Mouse (Mus musculus) hindbrain, postnatal 0 days (tissue): ENCODE measurements at regions not wholly inside any gene's neighbourhood (a gene's known extent, or its start where the extent isn't known, plus 50 kb on each side); places are given as distances from the start of the nearest gene placed in this dataset.

ENCODE experiments used
- ATAC-seq: fragments of 200-750 bp; cut with Nextera tagmentation; 2 replicates; pipeline ENCODE4 v1.8.0; 2017; ENCODE audit warnings: mild to moderate bottlenecking, moderate TSS enrichment, moderate library complexity
- DNase-seq: peaks from one replicate; pipeline ENCODE4 v3.0.0-alpha.2; 2015; ENCODE audit warnings: low spot score
- H3K27ac ChIP-seq: fragments of 300-500 bp; sonication (generic); 2 replicates; pipeline ENCODE4 v1.5.1; 2014; ENCODE audit warnings: mild to moderate bottlenecking
- H3K27me3 ChIP-seq: fragments of 300-500 bp; sonication (generic); 2 replicates; pipeline ENCODE4 v1.6.1; 2014; ENCODE audit warnings: low read length, mixed read lengths; ENCODE audit not compliant: insufficient read depth
- H3K36me3 ChIP-seq: fragments of 300-500 bp; sonication (generic); 2 replicates; pipeline ENCODE4 v1.6.1; 2014; ENCODE audit warnings: low read length, mixed read lengths; ENCODE audit not compliant: insufficient read depth
- H3K4me1 ChIP-seq: fragments of 300-500 bp; sonication (generic); 2 replicates; pipeline ENCODE4 v1.6.1; 2014; ENCODE audit warnings: antibody characterized with exemption, low read length, mixed read lengths; ENCODE audit not compliant: insufficient read depth
- H3K4me2 ChIP-seq: fragments of 300-500 bp; sonication (generic); 2 replicates; pipeline ENCODE4 v1.6.1; 2014; ENCODE audit warnings: low read depth, mild to moderate bottlenecking, low read length, moderate library complexity, mixed read lengths
- H3K4me3 ChIP-seq: fragments of 300-500 bp; sonication (generic); 2 replicates; pipeline ENCODE4 v1.5.1; 2014; ENCODE audit warnings: low read length
- H3K9ac ChIP-seq: fragments of 300-500 bp; sonication (generic); replicated peaks from 2 replicates; pipeline ENCODE4 v1.6.1; 2014; ENCODE audit warnings: mild to moderate bottlenecking, low read length, moderate library complexity, mixed read lengths
- H3K9me3 ChIP-seq: fragments of 300-500 bp; sonication (generic); 2 replicates; pipeline ENCODE4 v1.6.1; 2016; ENCODE audit warnings: low read length, mixed read lengths
- CTCF ChIP-seq: IDR thresholded peaks from 2 replicates; pipeline ENCODE4 v1.5.1; 2016; ENCODE audit warnings: antibody characterized with exemption, control low read depth, low read depth
- WGBS: fragments of 180-500 bp; shearing (Covaris S2); extraction: QIAGEN DNeasy Blood & Tissue Kit; methylation state at CpG from one replicate; pipeline ENCODE4 v1.1.7; 2014; 5-methylcytosine and 5-hydroxymethylcytosine counted together

DNA sequence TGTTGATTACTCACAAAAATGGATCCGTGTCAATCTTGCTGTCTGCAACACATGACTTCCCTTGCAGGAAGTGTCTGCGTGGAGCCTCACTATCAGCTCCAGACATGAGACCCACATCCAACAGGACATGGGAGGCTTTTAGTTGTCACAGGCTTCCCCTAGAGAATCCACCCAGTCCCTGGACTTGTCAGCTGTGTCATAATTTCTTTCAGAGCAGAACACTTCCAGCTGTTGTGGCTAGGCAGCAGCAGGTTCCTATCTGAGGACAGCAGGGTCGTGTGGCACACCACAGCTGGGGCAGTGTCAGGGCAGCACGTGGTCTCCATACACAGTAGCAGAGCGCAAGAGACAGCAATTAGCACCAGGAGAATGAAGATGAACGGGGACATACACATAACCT is 161.8 kb upstream of the Tcf21 start:
- no peak overlapping the region for H3K9ac ChIP-seq
- 85% methylated on average over 6 of the region's 6 CpGs for WGBS
- DNase-seq, result no peak

DNA sequence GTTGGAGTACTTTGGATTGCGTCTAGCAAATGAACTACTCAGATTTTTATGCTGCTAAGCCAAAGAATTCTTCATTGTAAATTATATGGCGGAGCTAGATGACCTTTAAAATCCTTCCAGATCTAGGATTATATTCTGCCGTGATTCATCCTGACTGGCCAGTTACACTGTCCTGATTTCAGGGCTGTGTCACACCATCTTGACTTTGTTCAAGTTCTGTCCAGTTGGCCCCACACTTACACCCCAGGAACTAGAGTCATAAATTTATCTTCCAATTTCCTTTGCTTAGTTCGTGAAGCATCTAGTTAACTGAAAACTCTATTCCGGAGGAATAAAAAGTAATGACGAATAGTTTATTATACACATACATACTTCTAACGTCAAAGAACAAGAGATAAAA is 158.5 kb upstream of the Tcf21 start:
- H3K4me3 ChIP-seq, result no peak overlapping the region
- no peaks in the 10 kb centered on the region for H3K4me1 ChIP-seq
- no peak overlapping the region for H3K4me2 ChIP-seq
- DNase-seq (no peak), ATAC-seq (no peak)
- no peaks in the 10 kb centered on the region for H3K27me3 ChIP-seq
- H3K9ac ChIP-seq, result no peak overlapping the region
- no peak for TF ChIP-seq CTCF
- H3K36me3 ChIP-seq, result no peaks in the 10 kb centered on the region
- WGBS, result 93% methylated on average over 7 of the region's 7 CpGs
- no peak overlapping the region for H3K27ac ChIP-seq
- no peaks in the 10 kb centered on the region for H3K9me3 ChIP-seq

More for the DNA sequence above, 161.8 kb upstream of the Tcf21 start:
- H3K36me3 ChIP-seq, result no peaks in the 10 kb centered on the region
- H3K27me3 ChIP-seq, result no peaks in the 10 kb centered on the region
- no peak overlapping the region for H3K4me3 ChIP-seq
- H3K9me3 ChIP-seq, result no peaks in the 10 kb centered on the region
- no peaks in the 10 kb centered on the region for H3K4me1 ChIP-seq
- TF ChIP-seq CTCF, result no peak
- no peak overlapping the region for H3K4me2 ChIP-seq
- no peak for ATAC-seq
- no peak overlapping the region for H3K27ac ChIP-seq

DNA sequence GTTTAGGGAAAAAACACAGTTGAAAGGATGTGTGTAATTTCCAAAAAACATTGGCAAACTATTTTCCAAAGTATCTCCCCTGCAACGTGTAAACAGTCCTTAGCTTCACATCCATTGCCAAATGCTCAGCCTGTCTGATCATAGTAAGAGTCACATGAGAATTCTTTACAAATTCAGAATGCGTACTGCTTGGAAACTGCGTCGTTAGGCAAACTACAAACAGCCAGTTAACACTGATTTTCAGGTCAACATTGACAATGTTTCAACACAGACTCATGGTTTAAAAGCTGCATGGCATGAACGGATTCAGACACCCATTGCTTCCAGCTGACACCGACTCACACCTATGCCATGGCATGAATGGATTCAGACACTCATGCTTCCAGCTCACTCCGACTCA is 137.0 kb upstream of the Tcf21 start:
- no peak for ATAC-seq

DNA sequence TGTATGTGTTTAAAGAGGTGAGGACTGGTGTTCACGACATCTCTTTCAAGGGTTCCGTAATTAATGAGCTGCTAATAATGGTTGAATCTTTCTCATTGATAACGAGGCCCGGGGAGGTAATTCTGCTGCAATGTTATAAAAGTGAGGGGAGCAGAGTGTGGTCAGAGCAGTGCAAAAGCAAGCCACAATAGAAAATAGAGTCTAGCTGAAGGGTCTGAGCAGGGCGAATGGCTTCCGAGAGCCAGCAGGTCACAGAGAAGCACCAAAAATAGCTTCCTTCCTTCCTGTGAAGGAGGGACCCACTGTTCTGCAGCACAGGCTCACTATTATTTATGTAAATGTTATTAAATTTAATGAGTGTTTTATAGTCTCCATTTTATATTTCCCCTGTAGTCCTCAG is 133.3 kb upstream of the Tcf21 start:
- H3K36me3 ChIP-seq, result no peaks in the 10 kb centered on the region
- ATAC-seq (no peak), DNase-seq (no peak)
- TF ChIP-seq CTCF, result no peak
- H3K27me3 ChIP-seq, result no peaks in the 10 kb centered on the region
- no peak overlapping the region for H3K27ac ChIP-seq
- H3K9ac ChIP-seq, result no peak overlapping the region
- H3K4me2 ChIP-seq, result no peak overlapping the region
- H3K4me1 ChIP-seq, result no peaks in the 10 kb centered on the region
- no peak overlapping the region for H3K4me3 ChIP-seq
- H3K9me3 ChIP-seq, result no peaks in the 10 kb centered on the region
- whole genome bisulfite sequencing, result 75% methylated on average over 6 of the region's 6 CpGs

More for the DNA sequence above, 137.0 kb upstream of the Tcf21 start:
- no peaks in the 10 kb centered on the region for H3K9me3 ChIP-seq
- no peak overlapping the region for H3K27ac ChIP-seq
- no peaks in the 10 kb centered on the region for H3K4me1 ChIP-seq
- no peaks in the 10 kb centered on the region for H3K27me3 ChIP-seq
- DNase-seq, result no peak
- no peak overlapping the region for H3K4me2 ChIP-seq
- H3K36me3 ChIP-seq, result no peaks in the 10 kb centered on the region
- H3K4me3 ChIP-seq, result no peak overlapping the region
- no peak for TF ChIP-seq CTCF
- 74% methylated on average over 7 of the region's 7 CpGs for WGBS
- H3K9ac ChIP-seq, result no peak overlapping the region

DNA sequence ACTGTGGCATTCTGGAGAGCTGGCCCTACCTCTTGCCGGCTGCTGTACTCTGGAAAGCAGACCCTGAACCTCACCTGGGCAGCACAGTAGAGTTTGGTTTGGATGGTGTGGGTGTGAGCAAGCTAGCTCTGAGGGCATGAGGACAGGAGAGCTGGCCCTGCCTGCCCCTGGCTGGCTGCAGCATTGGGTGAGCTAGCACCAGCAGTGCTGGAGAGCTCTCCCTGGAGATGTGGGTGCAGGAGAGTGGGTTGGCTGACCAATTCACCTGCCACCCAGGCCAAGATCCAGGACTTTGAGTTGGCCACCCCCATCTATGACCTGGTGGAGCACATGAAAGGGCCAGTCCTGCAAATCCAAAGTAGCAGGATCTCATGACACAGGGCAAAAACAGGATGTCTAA is 124.3 kb upstream of the Tcf21 start:
- Histone ChIP-seq H3K4me1 (no peaks in the 10 kb centered on the region), H3K9me3 (no peaks in the 10 kb centered on the region), H3K27ac (no peak overlapping the region), H3K4me3 (no peak overlapping the region), H3K4me2 (no peak overlapping the region), H3K36me3 (no peaks in the 10 kb centered on the region), H3K9ac (no peak overlapping the region), H3K27me3 (no peaks in the 10 kb centered on the region)
- WGBS, result 100% methylated on average over 1 of the region's 1 CpGs
- ATAC-seq (no peak), DNase-seq (no peak)
- TF ChIP-seq CTCF, result no peak

DNA sequence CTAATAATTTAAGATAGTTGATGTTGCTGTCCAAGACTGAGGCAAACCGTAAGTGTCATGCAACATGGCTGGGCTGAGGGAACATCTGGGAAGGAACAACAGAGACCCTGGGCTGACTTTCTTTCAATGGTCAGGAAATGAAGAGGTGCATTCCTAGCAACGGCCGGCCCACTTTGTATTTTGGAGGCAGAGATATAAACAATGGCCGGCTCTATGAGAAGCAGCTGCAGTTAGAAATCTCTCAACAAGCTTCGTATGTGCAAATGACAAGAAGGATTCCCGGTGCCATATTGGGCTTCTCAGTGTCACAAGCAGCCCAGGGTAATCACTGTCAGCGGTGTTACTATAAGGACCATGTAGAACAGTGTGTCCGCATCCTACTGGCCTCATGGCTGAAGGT is 108.0 kb upstream of the Tcf21 start:
- DNase-seq (no peak), ATAC-seq (no peak)
- H3K36me3 ChIP-seq, result no peaks in the 10 kb centered on the region
- H3K27me3 ChIP-seq, result no peaks in the 10 kb centered on the region
- no peaks in the 10 kb centered on the region for H3K9me3 ChIP-seq
- no peak overlapping the region for H3K4me2 ChIP-seq
- no peak overlapping the region for H3K4me3 ChIP-seq
- 89% methylated on average over 8 of the region's 8 CpGs for WGBS
- H3K9ac ChIP-seq, result no peak overlapping the region
- TF ChIP-seq CTCF, result no peak
- no peaks in the 10 kb centered on the region for H3K4me1 ChIP-seq
- H3K27ac ChIP-seq, result no peak overlapping the region

DNA sequence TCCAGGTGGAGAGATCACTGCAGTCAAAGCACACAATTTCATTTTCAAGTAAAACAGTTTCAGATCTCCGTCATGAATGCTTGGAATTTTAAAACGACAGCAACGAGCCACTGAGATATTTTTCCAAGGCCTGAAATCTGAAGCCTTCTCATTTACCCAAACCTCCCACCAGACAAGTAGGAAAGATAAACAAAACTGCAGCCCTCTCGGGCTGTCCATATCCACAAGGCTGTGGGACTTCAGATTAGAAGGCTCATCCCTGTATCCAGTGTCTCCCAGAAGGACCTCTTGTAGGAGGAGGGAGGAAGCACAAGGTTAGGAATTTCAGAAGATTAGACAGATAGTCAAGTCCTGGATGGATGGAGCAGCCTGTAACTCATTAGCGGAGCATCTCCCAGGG is 106.1 kb upstream of the Tcf21 start:
- DNase-seq (no peak), ATAC-seq (no peak)
- H3K36me3 ChIP-seq, result no peaks in the 10 kb centered on the region
- no peak overlapping the region for H3K4me2 ChIP-seq
- no peak overlapping the region for H3K4me3 ChIP-seq
- no peak overlapping the region for H3K27ac ChIP-seq
- WGBS, result 81% methylated on average over 5 of the region's 5 CpGs
- no peaks in the 10 kb centered on the region for H3K4me1 ChIP-seq
- TF ChIP-seq CTCF, result no peak
- no peak overlapping the region for H3K9ac ChIP-seq
- no peaks in the 10 kb centered on the region for H3K27me3 ChIP-seq
- no peaks in the 10 kb centered on the region for H3K9me3 ChIP-seq
